Mouse (Mus musculus): ENCODE results near the gene Slc22a3.

GRCm38 (mm10) chr17:12518194-12518593, 10.7 kb upstream of the Slc22a3 start:
- TF ChIP-seq CTCF (IDR thresholded peaks at IDR 0.05; ENCODE audit: control insufficient read depth, insufficient read depth, insufficient replicate concordance, low read depth, low read length): no peak
- no peak for TF ChIP-seq POLR2A (IDR thresholded peaks at IDR 0.05; ENCODE audit: control insufficient read depth, low read depth, low read length)
